Mouse (Mus musculus) neural tube, embryonic 14.5 days (tissue): ENCODE data around the gene Nelfa. TPM values are rescaled to one million over a fixed set of nuclear protein-coding genes. Genes with fewer than 3 reads are reported as not detected.
"Not testable (repeated sequence)": the region's sequence is repeated elsewhere in the genome, so short reads cannot be mapped to it uniquely, and the experiment has no call there.

ENCODE experiments used
- ATAC-seq: fragments of 200-750 bp; cut with Nextera tagmentation; 2 replicates; pipeline ENCODE4 v1.8.0; 2017; ENCODE audit warnings: low read depth, mild to moderate bottlenecking, moderate TSS enrichment, moderate library complexity
- H3K27ac ChIP-seq: fragments of 300-500 bp; sonication (generic); 2 replicates; pipeline ENCODE4 v1.5.1; 2014; ENCODE audit warnings: low read depth, mild to moderate bottlenecking, control low read depth, low read length, moderate library complexity, mixed read lengths
- H3K27me3 ChIP-seq: fragments of 300-500 bp; sonication (generic); 2 replicates; pipeline ENCODE4 v1.6.1; 2014; ENCODE audit warnings: low read length; ENCODE audit not compliant: control insufficient read depth, insufficient read depth
- H3K36me3 ChIP-seq: fragments of 300-500 bp; sonication (generic); 2 replicates; pipeline ENCODE4 v1.6.1; 2014; ENCODE audit warnings: low read length, mixed read lengths; ENCODE audit not compliant: control insufficient read depth, insufficient read depth
- H3K4me1 ChIP-seq: fragments of 300-500 bp; sonication (generic); 2 replicates; pipeline ENCODE4 v1.6.1; 2014; ENCODE audit warnings: low read length; ENCODE audit not compliant: control insufficient read depth, insufficient read depth
- H3K4me2 ChIP-seq: fragments of 300-500 bp; sonication (generic); 2 replicates; pipeline ENCODE4 v1.6.1; 2014; ENCODE audit warnings: mild to moderate bottlenecking, low read depth, low read length, control low read depth
- H3K4me3 ChIP-seq: fragments of 300-500 bp; sonication (generic); 2 replicates; pipeline ENCODE4 v1.5.1; 2014; ENCODE audit warnings: low read depth, low read length, control low read depth, mixed read lengths
- H3K9ac ChIP-seq: fragments of 300-500 bp; sonication (generic); replicated peaks from 2 replicates; pipeline ENCODE4 v1.6.1; 2014; ENCODE audit warnings: low read depth, mild to moderate bottlenecking, control low read depth, low read length, mixed read lengths
- H3K9me3 ChIP-seq: fragments of 300-500 bp; sonication (generic); 2 replicates; pipeline ENCODE4 v1.6.1; 2016; ENCODE audit warnings: low read length; ENCODE audit not compliant: control insufficient read depth
- WGBS: fragments of 180-500 bp; shearing (Covaris S2); extraction: QIAGEN DNeasy Blood & Tissue Kit; methylation state at CpG from one replicate; pipeline ENCODE4 v1.1.7; 2014; 5-methylcytosine and 5-hydroxymethylcytosine counted together
- polyA plus RNA-seq: library from polyadenylated mRNA; unstranded; fragments of >200 nt; fragmentation: Nextera tagmentation; extraction: Ambion mirVana; gene quantifications from 2 replicates; pipeline ENCODE4 v1.2.1, GENCODE M21; 2014

The Nelfa gene
- polyA plus RNA-seq, 1 experiment from 2014 or later: 34.3 TPM

DNA sequence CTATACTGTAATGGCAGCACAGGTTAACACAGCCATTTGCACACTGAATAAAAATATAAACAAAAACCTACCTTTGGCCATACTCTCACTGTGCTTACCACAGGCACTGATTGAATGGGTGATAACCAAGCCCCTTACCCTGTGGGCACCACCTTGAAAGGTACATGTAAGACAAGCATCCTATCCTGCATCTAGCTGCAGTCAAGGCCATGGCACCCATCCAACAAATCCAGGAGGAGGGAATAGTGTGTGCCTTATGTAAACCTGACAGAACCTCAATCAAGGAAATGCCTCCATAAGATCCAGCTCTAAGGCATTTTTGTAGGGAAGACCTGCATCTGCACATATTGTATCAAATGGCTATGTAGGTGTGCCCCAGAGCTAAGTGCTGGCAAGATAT, 10.0 kb downstream of the Nelfa start:
- H3K27ac ChIP-seq: no peak overlapping the region
- ATAC-seq: no peak

DNA sequence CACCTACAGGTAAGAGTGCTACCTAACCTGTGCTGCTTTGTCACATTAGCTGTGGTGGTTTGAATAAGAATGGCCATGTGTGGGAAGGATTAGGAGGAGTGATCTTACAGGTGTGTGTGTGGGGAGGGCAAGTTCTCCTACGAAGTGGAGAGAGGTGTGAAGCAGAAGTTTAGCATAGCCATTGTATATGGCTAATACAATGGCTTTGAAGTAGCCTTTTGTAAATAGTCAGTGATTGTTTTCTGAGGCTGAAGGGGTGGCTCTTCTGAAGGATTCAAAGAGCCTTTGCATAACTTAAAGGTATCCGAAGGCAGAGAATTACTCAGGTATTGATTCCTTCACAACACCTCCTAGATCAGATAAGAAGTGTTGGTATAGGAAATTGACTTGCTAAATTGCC, 13.6 kb downstream of the Nelfa start:
- H3K27me3 ChIP-seq: no peaks in the 10 kb centered on the region
- no peak overlapping the region for H3K4me3 ChIP-seq
- no peaks in the 10 kb centered on the region for H3K9me3 ChIP-seq
- WGBS: 31% methylated on average over 2 of the region's 2 CpGs
- no peak overlapping the region for H3K4me2 ChIP-seq
- H3K4me1 ChIP-seq: no peaks in the 10 kb centered on the region
- peaks cover 30% of the 10 kb centered on the region for H3K36me3 ChIP-seq
- no peak for ATAC-seq
- no peak overlapping the region for H3K9ac ChIP-seq
- no peak overlapping the region for H3K27ac ChIP-seq

More for the DNA sequence above, 10.0 kb downstream of the Nelfa start:
- Histone ChIP-seq H3K4me2 (no peak overlapping the region), H3K4me1 (no peaks in the 10 kb centered on the region), H3K4me3 (no peak overlapping the region), H3K9me3 (no peaks in the 10 kb centered on the region), H3K9ac (no peak overlapping the region), H3K36me3 (peaks cover 7% of the 10 kb centered on the region; the same call in 1 of the 2 replicates), H3K27me3 (no peaks in the 10 kb centered on the region)

DNA sequence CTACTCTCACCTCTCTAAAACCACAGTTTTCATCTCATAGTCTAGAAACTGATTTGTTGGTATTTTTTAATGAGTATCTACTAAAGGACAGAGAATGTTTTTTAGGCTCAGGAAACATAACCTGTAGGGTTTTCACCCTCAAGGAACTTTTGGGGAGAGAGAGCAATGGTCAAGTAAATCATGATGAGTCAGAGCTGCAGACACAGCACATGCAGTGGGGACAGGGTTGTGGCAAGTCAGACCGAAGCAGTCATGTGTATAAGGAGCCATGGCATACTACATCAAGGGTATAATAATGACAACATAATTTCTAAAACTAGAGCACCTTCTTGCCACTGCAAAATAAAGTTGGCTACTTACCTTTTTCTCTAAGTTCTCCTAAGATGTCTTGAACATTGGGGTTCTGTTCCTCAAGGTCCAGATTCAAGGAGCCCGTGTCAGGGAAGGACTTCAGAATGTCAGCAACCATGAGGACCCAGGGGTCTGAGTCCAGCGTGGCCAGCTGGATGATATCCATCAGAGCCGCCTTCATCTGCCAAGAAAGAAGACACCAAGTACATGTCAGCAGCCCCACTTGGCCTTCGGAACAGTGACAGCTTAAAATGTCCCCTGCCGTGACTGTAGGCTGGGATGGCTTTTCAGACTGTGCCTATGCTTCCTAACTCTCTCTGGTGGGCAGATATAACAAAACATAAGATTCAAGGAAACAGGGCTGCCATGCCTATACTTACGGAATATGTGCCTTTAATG, 14.6 kb downstream of the Nelfa start:
- no peak overlapping the region for H3K4me3 ChIP-seq
- no peaks in the 10 kb centered on the region for H3K4me1 ChIP-seq
- no peak for ATAC-seq
- H3K36me3 ChIP-seq: peaks cover 30% of the 10 kb centered on the region
- no peaks in the 10 kb centered on the region for H3K9me3 ChIP-seq
- no peak overlapping the region for H3K27ac ChIP-seq
- H3K27me3 ChIP-seq: no peaks in the 10 kb centered on the region
- H3K9ac ChIP-seq: no peak overlapping the region
- H3K4me2 ChIP-seq: no peak overlapping the region
- 89% methylated on average over 7 of the region's 7 CpGs for WGBS

DNA sequence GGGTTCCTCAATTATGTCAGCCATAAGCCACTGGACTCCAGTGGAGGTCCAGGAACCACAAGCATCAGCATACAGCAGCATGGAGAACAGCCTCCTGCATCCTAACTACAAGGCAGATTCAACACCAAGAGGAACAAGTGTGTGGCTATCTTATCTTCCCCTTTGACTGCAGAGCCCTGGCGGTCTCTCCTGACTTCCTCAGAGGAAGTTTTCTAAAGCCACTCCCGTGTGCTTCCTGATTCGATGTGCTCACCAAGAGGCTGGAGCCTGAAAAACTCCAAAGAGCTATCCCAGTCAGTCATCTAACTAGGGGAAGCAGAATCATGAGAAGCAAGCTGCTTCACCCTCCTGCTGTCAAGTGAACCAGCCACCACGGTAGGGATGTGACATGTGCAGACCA, 15.3 kb downstream of the Nelfa start:
- Histone ChIP-seq H3K36me3 (peaks cover 30% of the 10 kb centered on the region), H3K4me3 (no peak overlapping the region), H3K27me3 (no peaks in the 10 kb centered on the region), H3K27ac (no peak overlapping the region), H3K9ac (no peak overlapping the region), H3K9me3 (no peaks in the 10 kb centered on the region), H3K4me1 (no peaks in the 10 kb centered on the region), H3K4me2 (no peak overlapping the region)
- no peak for ATAC-seq
- 86% methylated on average over 4 of the region's 4 CpGs for WGBS

DNA sequence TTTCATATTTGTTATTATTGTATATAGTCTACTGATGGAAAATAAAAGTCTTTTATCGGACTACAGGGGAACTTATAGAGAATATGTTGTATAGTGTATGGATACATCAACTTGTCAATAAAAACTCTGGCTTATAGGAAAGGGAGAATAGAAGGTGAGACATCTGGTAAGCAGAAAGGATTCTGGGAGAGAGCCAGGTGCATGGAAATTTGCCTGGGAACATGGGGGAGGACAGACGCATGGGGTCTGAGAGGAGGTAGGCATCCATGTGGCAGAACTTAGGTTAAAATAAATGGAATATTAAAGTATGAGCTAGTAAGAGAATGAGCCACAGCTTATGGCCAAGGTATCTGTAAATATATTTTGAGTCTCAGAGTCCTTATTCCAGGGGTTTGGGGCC, 16.2 kb downstream of the Nelfa start:
- no peaks in the 10 kb centered on the region for H3K4me1 ChIP-seq
- 96% methylated on average over 2 of the region's 2 CpGs for WGBS

DNA sequence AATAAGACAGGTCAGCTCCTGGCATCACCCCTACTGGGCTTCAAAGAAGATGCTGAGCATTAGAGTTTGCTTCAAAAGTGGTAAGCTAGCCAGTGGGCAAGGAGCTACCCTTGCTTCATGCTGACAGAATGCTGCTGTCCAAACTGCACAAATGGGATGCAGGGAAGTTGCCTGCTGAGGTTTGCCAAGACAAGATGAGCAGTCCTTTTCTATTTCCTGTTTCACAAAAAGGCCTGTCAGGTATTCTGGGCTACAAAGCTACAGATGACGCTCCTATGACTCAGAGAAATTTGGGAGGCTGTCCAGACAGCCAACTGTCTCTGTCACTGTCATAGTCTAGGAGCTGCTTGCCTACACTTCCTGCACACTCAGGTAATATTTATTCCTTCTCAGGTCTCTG, 16.7 kb downstream of the Nelfa start:
- no peaks in the 10 kb centered on the region for H3K9me3 ChIP-seq
- no peak for ATAC-seq
- no peak overlapping the region for H3K9ac ChIP-seq
- no peaks in the 10 kb centered on the region for H3K4me1 ChIP-seq
- H3K27me3 ChIP-seq: no peaks in the 10 kb centered on the region
- H3K4me3 ChIP-seq: no peak overlapping the region
- H3K27ac ChIP-seq: no peak overlapping the region
- no peak overlapping the region for H3K4me2 ChIP-seq
- 98% methylated on average over 1 of the region's 1 CpGs for WGBS
- peaks cover 33% of the 10 kb centered on the region for H3K36me3 ChIP-seq

More for the DNA sequence above, 16.2 kb downstream of the Nelfa start:
- Histone ChIP-seq H3K9me3 (no peaks in the 10 kb centered on the region), H3K4me2 (no peak overlapping the region), H3K27me3 (no peaks in the 10 kb centered on the region), H3K4me3 (no peak overlapping the region), H3K9ac (no peak overlapping the region), H3K36me3 (peaks cover 33% of the 10 kb centered on the region), H3K27ac (no peak overlapping the region)
- ATAC-seq: no peak

DNA sequence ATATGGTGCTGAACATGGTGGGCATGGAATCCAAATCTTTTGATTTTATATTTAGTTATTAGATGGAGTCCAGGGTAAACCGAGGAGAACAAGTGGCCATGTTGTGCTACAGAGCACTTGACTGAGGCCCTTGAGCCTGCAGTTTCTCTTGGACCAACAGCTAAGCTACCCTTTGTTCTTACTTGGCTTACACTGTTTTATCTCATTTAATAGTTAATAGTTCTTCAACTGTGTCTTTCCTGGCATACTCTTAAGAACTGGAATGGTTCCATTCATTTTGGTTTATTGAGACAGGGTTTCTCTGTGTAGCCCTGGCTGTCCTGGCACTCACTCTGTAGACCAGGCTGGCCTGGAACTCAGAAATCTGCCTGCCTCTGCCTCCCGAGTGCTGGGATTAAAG, 19.6 kb downstream of the Nelfa start:
- H3K27me3 ChIP-seq, H3K4me1 ChIP-seq, H3K9me3 ChIP-seq, H3K4me3 ChIP-seq, H3K4me2 ChIP-seq, H3K9ac ChIP-seq, ATAC-seq, H3K27ac ChIP-seq: not testable (repeated sequence)
- WGBS: 97% methylated on average over 2 of the region's 2 CpGs
- peaks cover 37% of the 10 kb centered on the region for H3K36me3 ChIP-seq

DNA sequence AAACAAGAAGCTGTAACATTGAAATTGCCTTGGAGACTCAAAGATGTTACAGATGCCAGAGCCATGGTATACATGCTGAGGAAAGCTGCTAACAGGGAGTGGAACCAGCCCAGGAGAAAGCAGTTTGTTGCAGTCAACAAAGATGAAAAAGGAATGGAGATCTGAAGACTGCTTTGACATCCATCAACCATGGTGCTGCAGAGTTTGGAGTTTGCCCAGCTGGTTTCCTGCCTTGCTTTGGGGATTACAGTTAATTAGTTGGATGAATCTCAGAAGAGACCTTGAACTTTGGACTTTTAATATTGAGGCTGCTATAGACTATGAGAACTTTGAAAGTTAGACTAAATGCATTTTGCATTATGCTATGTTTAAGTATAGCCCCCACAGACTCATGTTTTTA, 21.2 kb downstream of the Nelfa start:
- not testable (repeated sequence) for ATAC-seq, H3K27ac ChIP-seq, H3K9ac ChIP-seq, H3K4me3 ChIP-seq, H3K4me1 ChIP-seq, H3K27me3 ChIP-seq, H3K4me2 ChIP-seq, H3K9me3 ChIP-seq
- peaks cover 25% of the 10 kb centered on the region for H3K36me3 ChIP-seq

DNA sequence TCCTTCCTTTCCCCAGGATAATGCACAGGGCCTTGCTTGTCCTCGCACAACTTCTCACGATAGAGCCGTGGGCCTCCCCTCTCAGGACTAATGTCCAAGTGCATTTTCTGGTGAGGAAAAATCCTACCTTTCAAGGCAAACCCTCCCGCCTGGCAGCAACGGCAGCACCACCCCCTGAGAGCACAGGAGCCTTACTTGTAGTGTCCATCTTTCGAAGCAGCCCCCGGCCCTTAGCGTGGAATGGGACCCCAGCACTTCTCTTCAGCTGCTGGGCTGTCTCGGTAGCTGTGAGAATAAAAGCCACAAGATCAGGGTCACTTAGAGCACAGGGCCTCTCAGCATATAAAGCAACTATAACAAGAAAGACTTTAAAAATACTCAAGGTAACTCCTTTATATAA, 33.0 kb downstream of the Nelfa start:
- Histone ChIP-seq H3K9ac (no peak overlapping the region), H3K27me3 (no peaks in the 10 kb centered on the region), H3K4me1 (no peaks in the 10 kb centered on the region), H3K9me3 (no peaks in the 10 kb centered on the region), H3K36me3 (peaks cover 34% of the 10 kb centered on the region), H3K4me3 (no peak overlapping the region), H3K4me2 (no peak overlapping the region), H3K27ac (no peak overlapping the region)
- ATAC-seq: no peak
- 89% methylated on average over 9 of the region's 9 CpGs for WGBS
